Mouse (Mus musculus) yolk sac, embryonic 10.5 days (tissue): ENCODE data around the gene Ccm2.

Experiments
- DNase-seq: peaks from one replicate; pipeline ENCODE4 v3.0.0-alpha.2; 2017; ENCODE audit warnings: low spot score

Ccm2 gene

GRCm38 (mm10) chr11:6529961-6530360 is 16.7 kb upstream of the Ccm2 start:
- no peak for DNase-seq

- no peak for DNase-seq
These were observed 15.9 kb upstream of the Ccm2 start for GRCm38 (mm10) chr11:6530746-6531145.

- no peak for DNase-seq
These were observed 2.0 kb upstream of the Ccm2 start for GRCm38 (mm10) chr11:6544683-6545082.

- DNase-seq = no peak
These were observed 1.4 kb upstream of the Ccm2 start for GRCm38 (mm10) chr11:6545186-6545856.

GRCm38 (mm10) chr11:6545857-6546192 is 862 bp upstream of the Ccm2 start:
- no peak for DNase-seq

- DNase-seq = no peak
These were observed 472 bp downstream of the Ccm2 start for GRCm38 (mm10) chr11:6547037-6547680.

GRCm38 (mm10) chr11:6547696-6548325 is 1.1 kb downstream of the Ccm2 start:
- DNase-seq = no peak

GRCm38 (mm10) chr11:6549770-6550169 is 3.1 kb downstream of the Ccm2 start:
- no peak for DNase-seq

GRCm38 (mm10) chr11:6550201-6550600 is 3.5 kb downstream of the Ccm2 start:
- DNase-seq = no peak

- no peak for DNase-seq
These were observed 11.5 kb downstream of the Ccm2 start for GRCm38 (mm10) chr11:6558234-6558633.

- DNase-seq = no peak
These were observed 13.3 kb downstream of the Ccm2 start for GRCm38 (mm10) chr11:6559996-6560395.

GRCm38 (mm10) chr11:6560655-6561360 is 14.1 kb downstream of the Ccm2 start:
- DNase-seq = no peak

GRCm38 (mm10) chr11:6561474-6561873 is 14.8 kb downstream of the Ccm2 start:
- DNase-seq = no peak

- DNase-seq = no peak
These were observed 15.7 kb downstream of the Ccm2 start for GRCm38 (mm10) chr11:6562359-6562758.

GRCm38 (mm10) chr11:6563201-6563600 is 16.5 kb downstream of the Ccm2 start:
- no peak for DNase-seq

GRCm38 (mm10) chr11:6566496-6566895 is 19.8 kb downstream of the Ccm2 start:
- DNase-seq = no peak

- no peak for DNase-seq
These were observed 21.3 kb downstream of the Ccm2 start for GRCm38 (mm10) chr11:6567951-6568350.

- no peak for DNase-seq
These were observed 22.1 kb downstream of the Ccm2 start for GRCm38 (mm10) chr11:6568584-6569409.

- no peak for DNase-seq
These were observed 22.7 kb downstream of the Ccm2 start for GRCm38 (mm10) chr11:6569410-6569777.

GRCm38 (mm10) chr11:6576151-6576550 is 29.5 kb downstream of the Ccm2 start:
- no peak for DNase-seq

GRCm38 (mm10) chr11:6579361-6579760 is 32.7 kb downstream of the Ccm2 start:
- DNase-seq = no peak
